Mouse (Mus musculus): ENCODE data around the gene Sri. TPM values are rescaled to one million over a fixed set of nuclear protein-coding genes. Genes with fewer than 3 reads are reported as not detected.

Sri gene
- total RNA-seq, 1 experiment: 93.0 TPM

GRCm38 (mm10) chr5:8111691-8112090, 65.8 kb downstream of the Sri start:
- Histone ChIP-seq H3K4me1 (ENCODE audit: control insufficient read depth in 2 of 2, insufficient read depth in 2 of 2, low read length in 2 of 2, poor library complexity in 1 of 2) (no peaks in the 10 kb centered on the region), H3K9ac (ENCODE audit: insufficient read depth, low read depth, low read length, poor library complexity, severe bottlenecking) (no peak overlapping the region), H3K36me3 (ENCODE audit: control insufficient read depth, insufficient read depth, low read length, poor library complexity, severe bottlenecking) (no peaks in the 10 kb centered on the region), H3K4me3 (ENCODE audit: insufficient read depth in 1 of 2, low read depth in 1 of 2, low read length in 2 of 2, poor library complexity in 1 of 2, severe bottlenecking in 1 of 2) (no peak overlapping the region), H3K9me3 (ENCODE audit: control insufficient read depth, insufficient read depth, low read depth, low read length) (no peaks in the 10 kb centered on the region), H3K27ac (ENCODE audit: insufficient read depth, low read depth, low read length, poor library complexity, severe bottlenecking) (no peak overlapping the region)
- in situ Hi-C loops (cut with MboI; ENCODE audit: low sequenced_read_pairs in 2 of 2, unreplicated experiment in 2 of 2): no loop called here
- DNase-seq (ENCODE audit: low read depth, low spot score): no peak
- TF ChIP-seq ZC3H11A (IDR thresholded peaks at IDR 0.05; ENCODE audit: borderline replicate concordance, low read depth, low read length): no peak
- TF ChIP-seq ZNF384 (IDR thresholded peaks at IDR 0.05; ENCODE audit: low read depth, low read length): no peak
- TF ChIP-seq CHD2 (IDR thresholded peaks at IDR 0.05; ENCODE audit: low read depth, low read length): no peak
- no peak for TF ChIP-seq MAFK (IDR thresholded peaks at IDR 0.05; ENCODE audit: insufficient read depth, low read depth, low read length)
- no peak for TF ChIP-seq HCFC1 (IDR thresholded peaks at IDR 0.05; ENCODE audit: borderline replicate concordance, insufficient read depth, low read length)

DNA sequence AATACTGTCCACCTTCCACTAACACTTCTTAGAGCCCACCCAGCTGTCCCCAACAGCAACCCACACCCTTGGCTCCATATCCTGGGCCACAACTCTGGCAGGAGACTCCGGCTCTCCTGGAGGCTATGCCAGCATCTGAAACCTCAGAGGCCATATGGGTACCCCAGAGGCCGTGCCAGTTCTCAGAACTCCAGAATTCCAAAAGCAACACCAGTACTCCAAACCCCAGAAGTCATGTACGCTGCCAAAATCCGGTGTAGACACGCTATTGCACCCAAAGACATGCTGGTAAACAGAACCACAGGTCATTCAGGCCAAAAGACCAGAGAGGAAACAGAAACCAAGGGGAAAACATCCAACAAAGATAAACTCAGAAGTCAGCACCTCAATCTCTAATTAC, 66.4 kb downstream of the Sri start:
- TF ChIP-seq HCFC1 (IDR thresholded peaks at IDR 0.05; ENCODE audit: borderline replicate concordance, insufficient read depth, low read length) (no peak), MAFK (IDR thresholded peaks at IDR 0.05; ENCODE audit: insufficient read depth, low read depth, low read length) (no peak), ZC3H11A (IDR thresholded peaks at IDR 0.05; ENCODE audit: borderline replicate concordance, low read depth, low read length) (no peak)
- no peak for DNase-seq (ENCODE audit: low read depth, low spot score)
- no peaks in the 10 kb centered on the region for H3K9me3 ChIP-seq (ENCODE audit: control insufficient read depth, insufficient read depth, low read depth, low read length)
- H3K36me3 ChIP-seq (ENCODE audit: control insufficient read depth, insufficient read depth, low read length, poor library complexity, severe bottlenecking): no peaks in the 10 kb centered on the region
- H3K9ac ChIP-seq (ENCODE audit: insufficient read depth, low read depth, low read length, poor library complexity, severe bottlenecking): no peak overlapping the region
- H3K4me3 ChIP-seq (ENCODE audit: insufficient read depth in 1 of 2, low read depth in 1 of 2, low read length in 2 of 2, poor library complexity in 1 of 2, severe bottlenecking in 1 of 2): no peak overlapping the region
- in situ Hi-C loops (cut with MboI; ENCODE audit: low sequenced_read_pairs in 2 of 2, unreplicated experiment in 2 of 2): no loop called here
- no peaks in the 10 kb centered on the region for H3K4me1 ChIP-seq (ENCODE audit: control insufficient read depth in 2 of 2, insufficient read depth in 2 of 2, low read length in 2 of 2, poor library complexity in 1 of 2)
- H3K27ac ChIP-seq (ENCODE audit: insufficient read depth, low read depth, low read length, poor library complexity, severe bottlenecking): no peak overlapping the region

DNA sequence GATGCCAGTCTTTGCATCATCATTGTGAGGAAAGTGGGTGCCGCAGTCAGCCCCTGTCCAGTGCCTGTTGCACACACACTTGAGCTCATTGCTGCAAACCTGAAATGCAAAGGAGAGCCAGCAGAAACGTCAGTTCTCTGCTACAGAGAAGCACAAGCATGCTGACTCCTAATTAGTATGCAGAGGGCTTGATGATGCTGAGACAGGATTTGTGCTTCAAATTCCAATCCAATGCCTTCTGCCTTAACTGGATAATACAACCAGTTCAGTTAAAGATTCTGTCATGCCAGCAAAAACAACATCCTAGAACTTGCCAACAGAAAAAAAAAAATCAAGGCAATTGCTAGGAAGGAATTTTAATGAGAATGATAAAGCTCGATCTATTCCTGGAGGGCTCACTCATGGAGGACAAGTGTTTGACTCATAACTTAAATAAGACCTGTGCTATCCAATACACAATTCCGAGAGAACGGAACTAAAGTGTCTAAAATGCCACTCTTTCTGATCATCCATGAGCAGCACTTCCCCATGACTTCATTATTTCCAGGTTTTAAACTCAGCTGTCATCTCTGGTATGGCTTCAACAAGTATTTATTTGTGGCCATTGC, 70.8 kb downstream of the Sri start:
- H3K9ac ChIP-seq (ENCODE audit: insufficient read depth, low read depth, low read length, poor library complexity, severe bottlenecking): no peak overlapping the region
- TF ChIP-seq HCFC1 (IDR thresholded peaks at IDR 0.05; ENCODE audit: borderline replicate concordance, insufficient read depth, low read length): no peak
- H3K36me3 ChIP-seq (ENCODE audit: control insufficient read depth, insufficient read depth, low read length, poor library complexity, severe bottlenecking): no peaks in the 10 kb centered on the region
- no peak overlapping the region for H3K27ac ChIP-seq (ENCODE audit: insufficient read depth, low read depth, low read length, poor library complexity, severe bottlenecking)
- H3K4me1 ChIP-seq (ENCODE audit: control insufficient read depth in 2 of 2, insufficient read depth in 2 of 2, low read length in 2 of 2, poor library complexity in 1 of 2): no peaks in the 10 kb centered on the region
- in situ Hi-C loops (cut with MboI; ENCODE audit: low sequenced_read_pairs in 2 of 2, unreplicated experiment in 2 of 2): no loop called here
- no peak for DNase-seq (ENCODE audit: low read depth, low spot score)
- no peaks in the 10 kb centered on the region for H3K9me3 ChIP-seq (ENCODE audit: control insufficient read depth, insufficient read depth, low read depth, low read length)
- H3K4me3 ChIP-seq (ENCODE audit: insufficient read depth in 1 of 2, low read depth in 1 of 2, low read length in 2 of 2, poor library complexity in 1 of 2, severe bottlenecking in 1 of 2): no peak overlapping the region

Other genes with a start within 250 kb of the Sri start
- gene Steap4, start 85.6 kb upstream of the Sri start, total RNA-seq (2012; rRNA removed): 0.67 and 1.4 TPM in 2 replicates

All from ES-E14 (cell line).